Mouse (Mus musculus) induced T-regulatory cell, adult 2 months (primary cell): Measurements from ENCODE around the gene Car8.
"Not testable (repeated sequence)": the region's sequence is repeated elsewhere in the genome, so short reads cannot be mapped to it uniquely, and the experiment has no call there.

Experiments used
- DNase-seq: peaks from one replicate; pipeline ENCODE4 v3.0.0-alpha.2; 2012; ENCODE audit warnings: low read depth

The Car8 gene

GRCm38 (mm10) chr4:8203367-8203766 is 35.5 kb downstream of the Car8 start:
- no peak for DNase-seq

GRCm38 (mm10) chr4:8201631-8202030 is 37.2 kb downstream of the Car8 start:
- DNase-seq: no peak

GRCm38 (mm10) chr4:8200081-8200480 is 38.8 kb downstream of the Car8 start:
- DNase-seq: no peak

- DNase-seq: no peak
These were observed 40.8 kb downstream of the Car8 start for GRCm38 (mm10) chr4:8198033-8198432.

- DNase-seq: peak; percentile 17
These were observed 48.4 kb downstream of the Car8 start for GRCm38 (mm10) chr4:8190441-8190840.

GRCm38 (mm10) chr4:8186921-8187687 is 51.7 kb downstream of the Car8 start:
- DNase-seq: no peak

- DNase-seq: no peak
These were observed 58.3 kb downstream of the Car8 start for GRCm38 (mm10) chr4:8180576-8180975.

GRCm38 (mm10) chr4:8154589-8155198 is 84.1 kb downstream of the Car8 start:
- DNase-seq: no peak

- DNase-seq: not testable (repeated sequence)
These were observed 84.9 kb downstream of the Car8 start for GRCm38 (mm10) chr4:8153926-8154325.

- DNase-seq: no peak
These were observed 101.4 kb downstream of the Car8 start for GRCm38 (mm10) chr4:8137403-8137802.

GRCm38 (mm10) chr4:8132024-8132423 is 106.8 kb downstream of the Car8 start:
- no peak for DNase-seq

GRCm38 (mm10) chr4:8113558-8113957 is 125.3 kb downstream of the Car8 start:
- DNase-seq: no peak

GRCm38 (mm10) chr4:8111891-8112290 is 127.0 kb downstream of the Car8 start:
- DNase-seq: no peak

- no peak for DNase-seq
These were observed 128.8 kb downstream of the Car8 start for GRCm38 (mm10) chr4:8109906-8110567.

- no peak for DNase-seq
These were observed 137.4 kb downstream of the Car8 start for GRCm38 (mm10) chr4:8101466-8101865.

- no peak for DNase-seq
These were observed 140.8 kb downstream of the Car8 start for GRCm38 (mm10) chr4:8098084-8098483.

GRCm38 (mm10) chr4:8097683-8098082 is 141.2 kb downstream of the Car8 start:
- DNase-seq: no peak

GRCm38 (mm10) chr4:8093566-8093965 is 145.3 kb downstream of the Car8 start:
- not testable (repeated sequence) for DNase-seq
